Mouse (Mus musculus): Measurements from ENCODE around the gene Setd7.

Gene Setd7

GRCm38 (mm10) chr3:51468530-51468929, 92.1 kb downstream of the Setd7 start:
- no peak for DNase-seq

Measured in lung, postnatal 4 days (tissue).